Mouse (Mus musculus): ENCODE measurements around the gene Sugp2. TPM values are rescaled to one million over a fixed set of nuclear protein-coding genes. Genes with fewer than 3 reads are reported as not detected.

Gene Sugp2
- polyA plus RNA-seq, 1 experiment from 2014 or later, result 33.8 TPM

DNA sequence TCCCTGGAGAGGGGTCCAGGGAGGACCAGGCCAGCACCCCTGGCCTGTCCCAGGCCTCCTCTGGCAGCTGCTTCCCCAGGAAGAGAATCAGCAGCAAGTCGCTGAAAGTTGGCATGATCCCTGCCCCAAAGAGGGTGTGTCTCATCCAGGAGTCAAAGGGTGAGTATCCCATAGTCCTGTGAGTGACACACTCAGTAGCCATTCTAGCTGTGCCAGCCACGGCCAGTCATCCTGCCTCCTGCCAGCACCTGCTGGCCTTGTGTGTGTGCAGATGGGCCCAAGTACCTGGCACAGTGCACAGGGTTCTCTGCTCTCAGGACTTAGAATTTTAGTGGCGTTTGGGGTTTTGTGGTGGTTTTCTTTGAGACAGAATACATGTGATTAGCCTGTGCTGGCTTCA lies 23.4 kb downstream of the Sugp2 start:
- Histone ChIP-seq H3K4me2 (no peak overlapping the region), H3K4me3 (no peak overlapping the region), H3K27me3 (replicated peaks) (no peaks in the 10 kb centered on the region), H3K27ac (ENCODE audit: poor library complexity, severe bottlenecking) (no peak overlapping the region), H3K4me1 (replicated peaks) (0 out of 2 replicates have a peak, but pooled peaks cover 5% of the 10 kb centered on the region), H3K9me3 (replicated peaks) (no peaks in the 10 kb centered on the region), H3K9ac (no peak overlapping the region), H3K36me3 (peaks cover 96% of the 10 kb centered on the region)
- ATAC-seq (ENCODE audit: insufficient number of reproducible peaks, low FRiP score), result no peak
- 80% methylated on average over 3 of the region's 3 CpGs for WGBS

DNA sequence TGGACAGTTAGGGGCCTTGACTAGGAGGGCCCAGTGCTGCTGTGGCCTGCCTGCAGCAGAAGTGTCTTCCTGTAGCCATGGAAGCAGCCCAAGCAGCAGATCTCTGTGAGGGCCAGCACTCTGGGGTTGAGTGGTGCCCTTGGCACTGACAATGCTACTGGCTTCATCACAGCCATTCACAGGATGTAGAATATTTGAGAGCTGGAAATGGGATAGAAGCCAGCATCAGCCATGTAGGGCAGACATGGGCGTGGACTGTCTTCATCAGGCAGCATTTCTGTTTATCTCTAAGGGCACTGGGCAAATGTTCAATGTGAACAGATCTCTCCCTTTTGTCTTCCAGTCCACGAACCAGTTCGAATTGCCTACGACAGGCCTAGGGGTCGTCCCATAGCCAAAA lies 24.6 kb downstream of the Sugp2 start:
- WGBS, result 88% methylated on average over 5 of the region's 5 CpGs
- Histone ChIP-seq H3K36me3 (peaks cover 96% of the 10 kb centered on the region), H3K9me3 (replicated peaks) (no peaks in the 10 kb centered on the region), H3K4me3 (no peak overlapping the region), H3K4me1 (replicated peaks) (0 out of 2 replicates have a peak, but pooled peaks cover 5% of the 10 kb centered on the region), H3K9ac (no peak overlapping the region), H3K4me2 (no peak overlapping the region), H3K27me3 (replicated peaks) (no peaks in the 10 kb centered on the region), H3K27ac (ENCODE audit: poor library complexity, severe bottlenecking) (no peak overlapping the region)
- ATAC-seq (ENCODE audit: insufficient number of reproducible peaks, low FRiP score), result no peak

DNA sequence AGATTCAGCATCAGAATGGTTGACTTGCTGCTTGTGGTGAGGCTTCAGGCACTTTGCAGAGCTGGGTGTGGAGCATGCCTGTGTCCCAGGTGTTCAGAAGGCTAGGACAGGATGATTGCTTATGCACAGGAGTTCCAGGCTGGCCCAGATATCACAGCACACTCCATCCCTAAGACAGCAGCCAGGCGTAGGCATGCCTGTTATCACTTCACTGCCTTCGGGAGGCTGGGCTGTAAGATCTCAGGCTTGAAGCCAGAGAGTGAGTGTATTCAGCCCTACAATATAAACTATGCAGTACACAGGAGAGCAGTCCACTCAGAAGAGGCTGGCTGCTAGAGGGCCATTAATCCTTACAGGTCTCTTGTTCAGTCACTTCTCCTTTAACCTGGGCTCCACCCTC lies 25.0 kb downstream of the Sugp2 start:
- H3K4me2 ChIP-seq, result no peak overlapping the region
- H3K27ac ChIP-seq (ENCODE audit: poor library complexity, severe bottlenecking), result no peak overlapping the region
- WGBS, result 42% methylated on average over 2 of the region's 2 CpGs
- ATAC-seq (ENCODE audit: insufficient number of reproducible peaks, low FRiP score), result no peak
- H3K9ac ChIP-seq, result no peak overlapping the region
- no peak overlapping the region for H3K4me3 ChIP-seq
- H3K4me1 ChIP-seq (replicated peaks), result 0 out of 2 replicates have a peak, but pooled peaks cover 5% of the 10 kb centered on the region
- H3K36me3 ChIP-seq, result peaks cover 96% of the 10 kb centered on the region
- H3K27me3 ChIP-seq (replicated peaks), result no peaks in the 10 kb centered on the region
- H3K9me3 ChIP-seq (replicated peaks), result no peaks in the 10 kb centered on the region

DNA sequence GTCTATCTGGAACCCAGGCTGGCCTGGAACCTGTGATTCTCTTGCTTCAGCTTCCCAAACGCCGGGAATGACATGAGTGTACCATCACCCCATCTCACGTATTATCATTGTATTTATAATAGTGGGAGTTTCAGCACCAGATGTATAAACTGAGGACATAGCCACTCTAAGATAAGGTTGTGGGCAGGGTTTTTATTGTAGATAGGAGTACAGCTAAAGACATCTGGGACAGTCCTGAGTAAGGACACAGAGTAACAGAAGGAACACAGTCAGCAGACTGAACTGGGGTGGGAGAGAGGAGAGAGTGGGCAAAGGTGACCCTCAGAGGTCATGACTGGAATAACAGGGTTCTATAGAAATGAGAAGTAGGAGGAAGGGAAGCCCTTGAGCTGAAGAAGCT lies 33.6 kb downstream of the Sugp2 start:
- Histone ChIP-seq H3K9ac (no peak overlapping the region), H3K27ac (ENCODE audit: poor library complexity, severe bottlenecking) (no peak overlapping the region), H3K4me2 (no peak overlapping the region), H3K27me3 (replicated peaks) (no peaks in the 10 kb centered on the region), H3K4me1 (replicated peaks) (peaks cover 15% of the 10 kb centered on the region), H3K4me3 (no peak overlapping the region), H3K9me3 (replicated peaks) (no peaks in the 10 kb centered on the region), H3K36me3 (peaks cover 38% of the 10 kb centered on the region)
- WGBS, result 75% methylated on average over 3 of the region's 3 CpGs
- ATAC-seq (ENCODE audit: insufficient number of reproducible peaks, low FRiP score), result no peak

DNA sequence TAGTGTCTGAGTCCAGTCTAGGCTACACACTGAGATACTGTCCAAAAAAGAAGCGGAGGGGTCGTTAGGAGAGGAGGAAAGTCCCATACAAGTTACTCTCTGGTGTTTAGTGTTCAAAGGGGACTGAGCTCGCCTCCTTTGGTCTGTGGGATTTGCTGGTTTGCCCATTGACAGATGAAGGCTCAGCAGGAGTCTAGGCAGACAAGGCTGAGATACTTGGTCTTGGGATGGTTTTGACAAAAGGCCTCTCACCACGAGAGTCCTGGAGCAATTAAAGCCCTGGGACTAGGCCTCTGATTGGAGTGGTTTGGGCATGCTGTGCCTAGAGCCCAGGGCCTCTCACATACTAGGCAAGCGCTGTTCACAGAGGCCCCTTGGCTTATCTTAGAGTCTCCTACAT lies 34.3 kb downstream of the Sugp2 start:
- Histone ChIP-seq H3K27ac (ENCODE audit: poor library complexity, severe bottlenecking) (no peak overlapping the region), H3K4me3 (no peak overlapping the region), H3K4me2 (no peak overlapping the region), H3K9ac (no peak overlapping the region), H3K36me3 (peaks cover 31% of the 10 kb centered on the region), H3K9me3 (replicated peaks) (no peaks in the 10 kb centered on the region), H3K27me3 (replicated peaks) (no peaks in the 10 kb centered on the region), H3K4me1 (replicated peaks) (peaks cover 18% of the 10 kb centered on the region)
- WGBS, result 53% methylated on average over 5 of the region's 5 CpGs
- ATAC-seq (ENCODE audit: insufficient number of reproducible peaks, low FRiP score), result no peak

DNA sequence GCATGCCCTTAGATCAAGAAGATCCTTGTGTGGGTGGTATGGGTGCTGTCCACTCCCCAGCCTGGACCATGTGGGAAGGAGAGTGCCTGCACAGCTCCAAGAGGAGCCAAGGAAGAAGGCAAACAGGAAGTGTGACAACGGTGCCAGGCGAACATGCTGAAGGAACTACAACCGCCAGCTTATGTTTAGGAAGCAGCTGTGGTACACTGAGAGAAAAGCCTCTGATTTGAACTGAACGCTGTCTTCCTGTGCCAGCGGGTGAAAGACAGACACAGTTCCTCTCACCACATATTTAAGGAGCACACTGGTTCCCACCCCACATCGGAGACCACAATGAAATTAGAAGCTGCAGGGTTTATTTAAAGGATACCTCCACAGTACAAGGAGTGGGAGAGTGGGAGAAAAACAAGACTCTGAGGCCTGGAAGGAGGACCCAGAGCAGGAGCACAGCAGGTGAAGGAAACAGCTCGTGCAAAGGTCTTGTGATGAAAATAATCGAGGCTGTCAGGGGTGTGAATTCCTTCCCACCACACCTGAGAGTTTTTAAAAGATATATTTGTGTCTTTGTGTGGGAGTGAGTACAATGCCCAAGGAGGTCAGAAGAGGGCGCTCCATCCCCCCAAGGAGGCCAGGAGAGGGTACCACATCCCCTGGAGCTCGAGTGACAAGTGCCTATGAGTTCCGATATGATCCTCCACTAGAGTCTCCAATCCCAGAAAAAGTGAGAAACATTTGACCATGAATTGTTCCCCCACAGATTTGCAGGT lies 35.0 kb downstream of the Sugp2 start:
- Histone ChIP-seq H3K9ac (no peak overlapping the region), H3K27ac (ENCODE audit: poor library complexity, severe bottlenecking) (no peak overlapping the region), H3K4me1 (replicated peaks) (peaks cover 18% of the 10 kb centered on the region), H3K4me3 (no peak overlapping the region), H3K9me3 (replicated peaks) (no peaks in the 10 kb centered on the region), H3K27me3 (replicated peaks) (no peaks in the 10 kb centered on the region), H3K36me3 (peaks cover 24% of the 10 kb centered on the region), H3K4me2 (no peak overlapping the region)
- WGBS, result 45% methylated on average over 11 of the region's 11 CpGs
- ATAC-seq (ENCODE audit: insufficient number of reproducible peaks, low FRiP score), result no peak

DNA sequence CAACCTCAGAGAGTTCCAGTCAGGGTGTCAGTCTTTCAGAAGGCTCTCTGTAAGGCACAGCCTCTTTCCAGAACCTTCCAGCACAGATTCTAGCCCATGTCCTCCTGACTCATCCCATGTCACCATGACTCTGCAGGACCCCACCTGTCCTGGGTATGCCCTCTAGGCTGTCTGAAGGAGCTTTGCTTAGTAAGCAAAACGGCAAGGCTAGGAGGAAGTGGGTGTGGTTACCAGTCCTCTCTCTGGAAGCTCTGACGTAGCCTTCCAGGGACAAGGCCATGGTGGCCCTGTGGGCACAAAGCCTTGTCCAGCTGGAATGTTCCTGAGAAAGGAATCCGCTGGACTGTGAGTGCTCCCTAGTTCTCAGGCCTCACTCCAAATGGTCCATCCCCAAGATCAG lies 38.9 kb downstream of the Sugp2 start:
- Histone ChIP-seq H3K9ac (no peak overlapping the region), H3K27me3 (replicated peaks) (no peaks in the 10 kb centered on the region), H3K9me3 (replicated peaks) (0 out of 2 replicates have a peak, but pooled peaks cover 4% of the 10 kb centered on the region), H3K4me3 (no peak overlapping the region), H3K4me1 (replicated peaks) (peaks cover 18% of the 10 kb centered on the region), H3K4me2 (no peak overlapping the region), H3K36me3 (no peaks in the 10 kb centered on the region), H3K27ac (ENCODE audit: poor library complexity, severe bottlenecking) (no peak overlapping the region)
- 45% methylated on average over 3 of the region's 3 CpGs for WGBS
- ATAC-seq (ENCODE audit: insufficient number of reproducible peaks, low FRiP score), result peak; percentile 89

DNA sequence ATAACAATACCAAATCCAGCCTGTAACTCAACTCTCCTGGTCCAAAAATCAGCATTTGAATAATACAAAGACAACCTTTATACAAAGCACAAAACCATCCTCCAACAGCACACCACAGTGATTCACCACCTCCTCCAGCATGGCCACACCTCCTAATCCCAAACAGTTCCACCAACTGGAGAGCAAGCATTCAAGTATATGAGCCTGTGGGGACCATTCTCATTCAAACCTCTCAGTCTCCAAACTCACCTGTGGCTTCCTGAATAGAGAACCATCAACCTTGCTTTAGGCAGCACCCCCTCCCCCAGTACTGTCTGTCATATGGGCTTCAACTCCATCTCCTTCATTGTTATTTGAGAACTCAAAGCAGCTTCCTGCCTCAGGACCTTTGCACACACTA lies 40.3 kb downstream of the Sugp2 start:
- H3K27me3 ChIP-seq (replicated peaks), result no peaks in the 10 kb centered on the region
- no peak overlapping the region for H3K4me2 ChIP-seq
- peaks cover 22% of the 10 kb centered on the region for H3K4me1 ChIP-seq (replicated peaks)
- H3K27ac ChIP-seq (ENCODE audit: poor library complexity, severe bottlenecking), result no peak overlapping the region
- no peak for ATAC-seq (ENCODE audit: insufficient number of reproducible peaks, low FRiP score)
- H3K9ac ChIP-seq, result no peak overlapping the region
- H3K36me3 ChIP-seq, result no peaks in the 10 kb centered on the region
- no peak overlapping the region for H3K4me3 ChIP-seq
- H3K9me3 ChIP-seq (replicated peaks), result 0 out of 2 replicates have a peak, but pooled peaks cover 4% of the 10 kb centered on the region

DNA sequence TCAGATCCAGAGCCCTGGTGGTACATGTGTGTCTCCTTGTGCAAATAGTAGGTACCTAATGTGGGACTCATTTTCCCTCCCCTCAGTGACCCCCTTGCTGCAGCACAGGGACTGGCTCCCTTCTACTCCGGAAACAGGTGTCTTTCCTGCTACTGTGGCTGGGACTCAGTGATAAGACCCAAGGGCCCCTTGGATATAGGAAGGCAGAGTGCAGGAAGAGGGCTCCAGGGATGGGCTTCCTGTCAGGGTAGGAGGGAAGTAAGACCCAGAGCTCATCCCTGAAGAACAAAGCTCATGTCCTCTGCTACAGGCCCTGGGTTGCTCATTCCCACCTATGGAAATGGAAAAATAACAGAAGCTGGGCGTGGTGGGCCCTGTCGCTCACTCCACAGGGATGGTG lies 42.5 kb downstream of the Sugp2 start:
- 58% methylated on average over 3 of the region's 3 CpGs for WGBS
- peak overlapping the region; percentile 78 for H3K27ac ChIP-seq (ENCODE audit: poor library complexity, severe bottlenecking)
- no peaks in the 10 kb centered on the region for H3K27me3 ChIP-seq (replicated peaks)
- no peak overlapping the region for H3K4me2 ChIP-seq
- no peak overlapping the region for H3K9ac ChIP-seq
- ATAC-seq (ENCODE audit: insufficient number of reproducible peaks, low FRiP score), result peak; percentile 54
- H3K4me1 ChIP-seq (replicated peaks), result peaks cover 34% of the 10 kb centered on the region
- no peak overlapping the region for H3K4me3 ChIP-seq
- H3K9me3 ChIP-seq (replicated peaks), result 0 out of 2 replicates have a peak, but pooled peaks cover 4% of the 10 kb centered on the region
- H3K36me3 ChIP-seq, result no peaks in the 10 kb centered on the region

DNA sequence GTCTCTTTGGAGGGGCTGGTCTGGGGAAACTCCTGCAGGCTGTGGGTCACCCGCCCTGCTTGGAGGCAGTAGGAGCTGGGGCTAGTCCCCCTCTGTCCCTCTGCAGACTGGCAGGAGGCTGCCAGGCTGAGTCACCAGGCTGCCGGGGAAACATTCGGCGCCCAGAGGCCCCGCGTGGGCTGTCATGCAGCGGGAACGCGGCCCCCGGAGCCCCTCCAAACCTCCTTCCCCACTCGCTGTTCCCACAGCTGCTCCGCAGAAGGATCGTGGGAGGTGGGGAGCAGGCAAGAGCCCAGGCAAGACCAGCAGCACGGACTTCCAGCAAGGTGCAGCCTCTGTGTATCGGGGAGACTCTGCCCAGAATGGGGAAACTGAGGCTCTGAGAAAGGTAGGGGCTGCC lies 44.1 kb downstream of the Sugp2 start:
- Histone ChIP-seq H3K27ac (ENCODE audit: poor library complexity, severe bottlenecking) (no peak overlapping the region; the same call in 1 of the 2 replicates), H3K4me1 (replicated peaks) (peaks cover 40% of the 10 kb centered on the region), H3K9ac (no peak overlapping the region; the same call in 1 of the 2 replicates), H3K4me3 (no peak overlapping the region), H3K27me3 (replicated peaks) (no peaks in the 10 kb centered on the region), H3K4me2 (no peak overlapping the region), H3K9me3 (replicated peaks) (0 out of 2 replicates have a peak, but pooled peaks cover 4% of the 10 kb centered on the region), H3K36me3 (no peaks in the 10 kb centered on the region)
- no peak for ATAC-seq (ENCODE audit: insufficient number of reproducible peaks, low FRiP score)
- WGBS, result 57% methylated on average over 15 of the region's 15 CpGs

DNA sequence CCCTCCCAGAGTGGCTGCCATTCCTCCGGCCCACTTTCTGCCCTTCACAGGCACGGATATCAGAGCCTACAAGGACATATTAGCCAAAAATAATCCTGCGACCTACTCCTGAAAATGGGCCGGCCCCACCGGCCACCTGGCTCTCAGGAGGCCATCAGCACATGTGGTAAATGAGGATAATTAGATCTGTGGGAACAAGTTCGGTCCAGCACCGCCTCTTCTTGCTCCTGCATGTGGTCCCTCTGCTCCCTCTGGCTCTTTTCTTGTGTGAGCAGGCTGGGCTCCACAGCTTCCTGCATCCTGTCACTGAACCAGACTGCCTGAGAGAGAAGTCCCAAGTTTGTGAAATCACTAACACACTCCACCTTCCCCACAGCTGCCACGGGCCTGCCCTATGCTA lies 45.2 kb downstream of the Sugp2 start:
- Histone ChIP-seq H3K4me3 (no peak overlapping the region), H3K36me3 (no peaks in the 10 kb centered on the region), H3K9ac (no peak overlapping the region), H3K27ac (ENCODE audit: poor library complexity, severe bottlenecking) (0 out of 2 replicates have a peak overlapping the region, but pooled peaks have one; percentile 15), H3K27me3 (replicated peaks) (no peaks in the 10 kb centered on the region), H3K4me1 (replicated peaks) (peaks cover 40% of the 10 kb centered on the region), H3K4me2 (no peak overlapping the region), H3K9me3 (replicated peaks) (0 out of 2 replicates have a peak, but pooled peaks cover 4% of the 10 kb centered on the region)
- WGBS, result 49% methylated on average over 8 of the region's 8 CpGs
- ATAC-seq (ENCODE audit: insufficient number of reproducible peaks, low FRiP score), result no peak
